Mouse (Mus musculus): ENCODE data around the gene Dennd2d. TPM values are rescaled to one million over a fixed set of nuclear protein-coding genes. Genes with fewer than 3 reads are reported as not detected.

Dennd2d gene
- total and polyA plus RNA-seq, 3 experiments: 4.5 to 8.0 TPM; not detected in 1

DNA sequence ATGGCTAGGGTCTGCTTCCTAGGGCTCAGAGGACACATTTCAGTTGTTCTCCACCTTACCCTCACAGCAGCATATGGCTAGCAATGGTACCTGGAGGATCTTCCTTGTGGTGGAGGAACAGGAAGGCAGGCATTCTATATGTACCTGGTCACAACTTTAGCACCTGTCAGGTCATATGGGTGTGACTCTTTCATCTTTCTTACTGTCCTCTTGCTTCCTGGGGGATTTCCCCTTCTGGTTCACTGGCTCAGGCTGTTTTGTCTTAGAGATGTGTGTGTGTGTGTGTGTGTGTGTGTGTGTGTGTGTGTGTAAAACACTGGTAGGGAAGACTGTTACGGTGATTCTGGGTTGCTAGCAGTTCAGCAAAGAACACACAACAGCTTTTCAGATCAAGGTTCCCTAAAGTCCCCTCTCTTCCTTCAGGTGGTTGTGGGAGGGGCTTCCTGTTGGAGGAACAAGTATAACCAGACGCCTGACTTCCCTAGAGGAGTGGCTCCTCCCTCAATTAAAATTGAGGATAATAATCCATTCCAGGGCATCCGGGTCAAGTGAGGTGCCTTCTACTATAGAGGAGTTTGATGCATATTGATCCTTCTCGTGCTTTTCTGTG is 1.7 kb downstream of the Dennd2d start:
- peaks cover 0 to 10% of the 10 kb centered on the region in 2 experiments; a peak in 2 of 4 replicates for H3K36me3 ChIP-seq (ENCODE audit: control insufficient read depth in 1 of 2, insufficient read depth in 2 of 2, low read length in 2 of 2)
- H3K9me3 ChIP-seq (replicated peaks; ENCODE audit: insufficient read depth, low read length): no peaks in the 10 kb centered on the region
- H3K79me2 ChIP-seq (ENCODE audit: control insufficient read depth, insufficient read depth, low read length, poor library complexity): no peaks in the 10 kb centered on the region; the same call in 1 of the 2 replicates
- H3K27me3 ChIP-seq (ENCODE audit: control insufficient read depth in 1 of 2, insufficient read depth in 2 of 2, low read length in 2 of 2): no peaks in the 10 kb centered on the region
- TF ChIP-seq EP300 (IDR thresholded peaks at IDR 0.05; ENCODE audit: low read depth in 1 of 2, low read length in 2 of 2): no peak
- TF ChIP-seq MYC (IDR thresholded peaks at IDR 0.05; ENCODE audit: low read depth, low read length): no peak
- no peak for TF ChIP-seq POLR2A (IDR thresholded peaks at IDR 0.05; ENCODE audit: control insufficient read depth in 1 of 2, insufficient read depth in 1 of 2, low read depth in 1 of 2, low read length in 2 of 2, poor library complexity in 1 of 2)
- no peak for TF ChIP-seq SIN3A (IDR thresholded peaks at IDR 0.05; ENCODE audit: low read length)
- TF ChIP-seq MAX (IDR thresholded peaks at IDR 0.05; ENCODE audit: low read length): no peak
- no peak for TF ChIP-seq MYB (IDR thresholded peaks at IDR 0.05; ENCODE audit: low read depth, low read length)
- no peak for TF ChIP-seq NELFE (IDR thresholded peaks at IDR 0.05; ENCODE audit: low read depth, low read length)
- TF ChIP-seq RCOR1 (IDR thresholded peaks at IDR 0.05; ENCODE audit: low read depth, low read length): no peak
- TF ChIP-seq ZMIZ1 (IDR thresholded peaks at IDR 0.05; ENCODE audit: low read depth, low read length): no peak
- no peak for TF ChIP-seq MAFK (IDR thresholded peaks at IDR 0.05; ENCODE audit: borderline replicate concordance, low read depth, low read length)
- no peak for TF ChIP-seq USF2 (IDR thresholded peaks at IDR 0.05; ENCODE audit: borderline replicate concordance in 1 of 2, insufficient read depth in 1 of 2, low read depth in 1 of 2, low read length in 2 of 2)
- peaks cover 8 to 14% of the 10 kb centered on the region in 2 experiments for H3K4me1 ChIP-seq (ENCODE audit: control insufficient read depth in 1 of 2, insufficient read depth in 2 of 2, low read length in 2 of 2)
- H3K27ac ChIP-seq (ENCODE audit: control insufficient read depth, low read depth, low read length): peak overlapping the region; percentile 37; the same call in 1 of the 2 replicates
- peak overlapping the region; percentile 89 to 99 for H3K4me3 ChIP-seq (ENCODE audit: control insufficient read depth in 1 of 2, insufficient read depth in 1 of 2, low read depth in 2 of 2, low read length in 2 of 2)
- DNase-seq (ENCODE audit: low read depth, low spot score): no peak
- H3K9ac ChIP-seq (ENCODE audit: control insufficient read depth, low read depth, low read length, poor library complexity, severe bottlenecking): no peak overlapping the region; the same call in 1 of the 2 replicates

DNA sequence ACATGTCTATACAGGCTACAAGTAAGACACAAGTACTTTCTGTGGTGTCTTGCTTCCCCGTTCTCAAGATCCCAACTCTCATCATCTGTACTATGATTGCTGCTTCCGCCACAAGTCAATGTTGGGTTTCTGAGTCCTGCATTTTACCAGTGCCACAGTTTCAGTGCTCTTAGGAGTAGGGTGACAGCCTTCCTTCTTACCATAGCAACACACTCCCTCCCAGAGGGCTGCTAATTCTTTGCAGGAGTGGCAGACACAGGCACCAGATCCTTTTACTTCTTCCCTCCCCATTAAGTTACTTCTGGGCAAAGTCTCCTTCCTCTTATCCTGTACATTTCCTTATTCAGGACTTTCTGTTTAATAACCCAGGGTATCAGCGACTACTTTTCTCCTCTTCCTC is 2.7 kb downstream of the Dennd2d start:
- H3K9me3 ChIP-seq (replicated peaks; ENCODE audit: insufficient read depth, low read length): no peaks in the 10 kb centered on the region
- H3K79me2 ChIP-seq (ENCODE audit: control insufficient read depth, insufficient read depth, low read length, poor library complexity): no peaks in the 10 kb centered on the region; the same call in 1 of the 2 replicates
- peaks cover 8 to 14% of the 10 kb centered on the region in 2 experiments for H3K4me1 ChIP-seq (ENCODE audit: control insufficient read depth in 1 of 2, insufficient read depth in 2 of 2, low read length in 2 of 2)
- DNase-seq (ENCODE audit: low read depth, low spot score): no peak
- no peak overlapping the region for H3K4me3 ChIP-seq (ENCODE audit: control insufficient read depth in 1 of 2, insufficient read depth in 1 of 2, low read depth in 2 of 2, low read length in 2 of 2)
- peaks cover 0 to 10% of the 10 kb centered on the region in 2 experiments; a peak in 2 of 4 replicates for H3K36me3 ChIP-seq (ENCODE audit: control insufficient read depth in 1 of 2, insufficient read depth in 2 of 2, low read length in 2 of 2)
- no peak overlapping the region for H3K9ac ChIP-seq (ENCODE audit: control insufficient read depth, low read depth, low read length, poor library complexity, severe bottlenecking)
- TF ChIP-seq HCFC1 (IDR thresholded peaks at IDR 0.05; ENCODE audit: low read depth, low read length) (no peak), JUND (IDR thresholded peaks at IDR 0.05; ENCODE audit: low read depth, low read length) (no peak), RCOR1 (IDR thresholded peaks at IDR 0.05; ENCODE audit: low read depth, low read length) (no peak), MAZ (IDR thresholded peaks at IDR 0.05; ENCODE audit: low read depth, low read length) (no peak), RAD21 (IDR thresholded peaks at IDR 0.05; ENCODE audit: low read depth, low read length) (no peak)
- no peaks in the 10 kb centered on the region for H3K27me3 ChIP-seq (ENCODE audit: control insufficient read depth in 1 of 2, insufficient read depth in 2 of 2, low read length in 2 of 2)
- H3K27ac ChIP-seq (ENCODE audit: control insufficient read depth, low read depth, low read length): no peak overlapping the region
